Mouse (Mus musculus): ENCODE measurements around the gene C5ar2.

The C5ar2 gene

GRCm38 (mm10) chr7:16197166-16197565 is 46.8 kb downstream of the C5ar2 start:
- no peak for DNase-seq

DNA sequence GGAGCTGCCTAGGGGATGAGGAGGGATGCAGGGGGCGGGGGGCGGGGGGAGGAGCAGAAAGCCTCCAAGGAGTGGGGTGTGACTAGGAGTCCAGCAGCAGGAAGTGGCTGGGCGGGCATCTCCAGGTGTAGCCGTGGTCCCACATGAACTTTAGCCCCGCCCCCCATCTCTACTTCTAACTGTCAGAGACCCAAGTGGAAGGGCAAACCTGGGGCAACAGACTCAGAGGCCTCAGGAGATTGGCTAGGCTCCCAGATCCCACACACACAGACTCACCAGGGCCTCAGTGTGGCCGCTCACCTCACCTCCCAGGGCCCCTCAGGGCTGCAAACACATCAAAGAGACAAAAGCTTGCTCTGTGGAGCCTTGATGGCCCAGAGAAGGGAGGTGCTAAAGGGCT is 47.3 kb downstream of the C5ar2 start:
- no peak for DNase-seq

- DNase-seq = no peak
Measured at GRCm38 (mm10) chr7:16193702-16194101, 50.3 kb downstream of the C5ar2 start.

DNA sequence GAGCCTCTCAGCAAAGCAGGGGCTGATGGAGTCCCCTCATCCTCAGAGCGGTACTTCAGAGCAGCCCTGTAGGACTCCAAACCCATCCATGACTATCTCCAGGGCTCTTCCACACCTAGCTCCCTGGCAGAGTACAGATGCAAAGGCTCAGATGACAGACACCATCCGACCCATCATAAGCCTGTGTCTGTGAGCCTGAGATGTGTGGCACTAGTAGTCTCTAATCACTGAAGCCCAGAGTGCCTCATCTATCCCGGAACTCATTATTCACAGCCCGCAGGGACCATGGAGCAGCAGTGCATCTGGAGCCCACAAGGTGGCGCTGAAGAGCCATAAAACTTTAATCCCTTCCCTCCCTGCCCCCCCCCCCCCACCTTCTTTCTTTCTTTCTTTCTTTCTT is 51.6 kb downstream of the C5ar2 start:
- DNase-seq = peak; percentile 66 to 89

GRCm38 (mm10) chr7:16187494-16187893 is 56.5 kb downstream of the C5ar2 start:
- no peak for DNase-seq
